Mouse (Mus musculus): Measurements from ENCODE around the gene N4bp2l2. TPM values are rescaled to one million over a fixed set of nuclear protein-coding genes. Genes with fewer than 3 reads are reported as not detected.

The N4bp2l2 gene
- polyA plus RNA-seq, 1 experiment from 2014 or later, result 41.5 TPM

DNA sequence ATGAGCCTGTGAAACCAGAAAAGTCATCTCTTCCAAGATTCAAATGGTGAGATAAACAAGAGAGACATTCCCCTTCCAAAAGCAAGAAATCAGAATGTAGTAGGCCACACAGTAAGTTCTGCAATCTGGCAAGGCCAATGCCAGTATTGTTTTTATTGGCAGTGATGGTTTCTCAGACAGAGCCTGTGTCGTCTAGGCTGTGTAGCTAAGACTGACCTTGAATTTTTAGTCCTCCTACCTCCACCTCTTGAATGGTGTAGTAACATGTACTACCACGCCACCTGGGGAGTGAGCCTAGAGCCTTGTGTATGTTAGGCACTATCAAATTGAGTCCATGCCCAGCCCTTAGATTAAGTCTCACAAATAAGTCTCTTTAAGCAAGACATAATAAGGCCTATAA is 36.3 kb downstream of the N4bp2l2 start:
- Histone ChIP-seq H3K4me3 (replicated peaks) (no peak overlapping the region), H3K4me1 (no peaks in the 10 kb centered on the region), H3K27me3 (replicated peaks) (no peaks in the 10 kb centered on the region), H3K9ac (no peak overlapping the region), H3K9me3 (no peaks in the 10 kb centered on the region), H3K4me2 (no peak overlapping the region), H3K36me3 (no peaks in the 10 kb centered on the region; the same call in 1 of the 2 replicates), H3K27ac (no peak overlapping the region)
- ATAC-seq (ENCODE audit: insufficient read depth, low FRiP score, low read depth), result no peak
- WGBS, result 83% methylated on average over 2 of the region's 2 CpGs

DNA sequence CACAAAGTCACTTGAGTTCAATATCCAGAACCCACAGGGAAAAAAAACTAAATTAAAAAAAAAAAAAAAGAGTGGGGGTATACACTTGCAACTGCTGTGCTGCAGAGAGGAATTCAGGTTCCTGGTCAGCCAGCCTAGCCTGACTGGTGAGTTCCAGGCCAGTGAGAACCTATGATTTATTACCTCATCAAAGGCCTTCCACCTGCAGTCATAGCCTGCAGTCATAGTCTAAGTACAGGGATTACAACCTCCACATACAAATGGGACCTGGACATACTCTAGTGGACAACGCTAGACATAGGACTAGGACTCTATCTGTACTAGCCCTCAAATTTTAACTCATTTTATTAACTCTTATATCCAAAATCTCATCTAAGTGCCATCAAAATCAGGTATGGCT is 36.7 kb downstream of the N4bp2l2 start:
- WGBS, result 98% methylated on average over 1 of the region's 1 CpGs
- no peaks in the 10 kb centered on the region for H3K9me3 ChIP-seq
- no peak overlapping the region for H3K4me2 ChIP-seq
- no peak overlapping the region for H3K4me3 ChIP-seq (replicated peaks)
- no peak overlapping the region for H3K9ac ChIP-seq
- H3K4me1 ChIP-seq, result no peaks in the 10 kb centered on the region
- ATAC-seq (ENCODE audit: insufficient read depth, low FRiP score, low read depth), result no peak
- H3K27ac ChIP-seq, result no peak overlapping the region
- H3K27me3 ChIP-seq (replicated peaks), result no peaks in the 10 kb centered on the region
- H3K36me3 ChIP-seq, result no peaks in the 10 kb centered on the region; the same call in 1 of the 2 replicates

DNA sequence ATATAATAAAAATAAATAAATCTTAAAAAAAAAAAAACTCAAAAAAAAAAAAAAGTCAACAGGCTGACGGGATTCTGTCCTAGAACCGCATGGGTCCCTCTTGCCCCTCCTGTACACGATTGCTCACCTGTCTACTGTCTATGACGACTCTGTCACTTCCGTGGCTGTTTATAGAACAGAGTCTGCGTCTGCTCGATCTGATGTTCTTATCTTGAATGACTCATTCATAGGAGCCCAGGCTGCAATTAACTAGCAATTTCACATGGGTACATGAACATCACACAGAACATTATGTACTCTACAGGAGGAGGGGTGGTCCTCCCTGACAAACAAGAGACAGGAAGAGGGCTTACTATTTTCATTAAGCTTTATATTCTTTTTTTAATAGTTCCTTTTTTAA is 40.5 kb downstream of the N4bp2l2 start:
- no peak overlapping the region for H3K4me3 ChIP-seq (replicated peaks)
- ATAC-seq (ENCODE audit: insufficient read depth, low FRiP score, low read depth), result peak; percentile 72; the same call in 1 of the 2 replicates
- 70% methylated on average over 7 of the region's 7 CpGs for WGBS
- no peak overlapping the region for H3K27ac ChIP-seq
- no peaks in the 10 kb centered on the region for H3K36me3 ChIP-seq
- no peaks in the 10 kb centered on the region for H3K4me1 ChIP-seq
- no peaks in the 10 kb centered on the region for H3K27me3 ChIP-seq (replicated peaks)
- no peak overlapping the region for H3K4me2 ChIP-seq
- H3K9me3 ChIP-seq, result no peaks in the 10 kb centered on the region
- H3K9ac ChIP-seq, result no peak overlapping the region

DNA sequence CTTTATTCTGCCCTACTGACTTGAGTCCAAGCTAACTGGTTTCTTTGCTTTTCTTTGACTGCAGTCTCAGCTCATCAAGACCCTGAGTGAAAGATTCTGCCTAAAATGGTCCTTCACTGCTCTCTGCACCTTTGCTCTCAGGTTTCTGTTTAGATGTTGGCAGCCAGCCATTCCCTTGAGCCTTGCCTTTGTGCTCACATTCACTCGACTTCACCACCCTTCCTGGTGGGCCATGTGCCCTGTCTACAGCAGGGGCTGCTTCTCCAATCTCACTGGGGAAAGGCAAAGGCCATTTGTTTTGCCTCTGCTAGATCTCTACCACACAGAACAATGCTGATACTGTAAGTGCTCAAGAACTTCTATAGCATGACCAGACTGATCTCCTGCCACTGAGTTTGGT is 43.2 kb downstream of the N4bp2l2 start:
- H3K27ac ChIP-seq, result no peak overlapping the region
- H3K27me3 ChIP-seq (replicated peaks), result no peaks in the 10 kb centered on the region
- H3K36me3 ChIP-seq, result no peaks in the 10 kb centered on the region
- no peaks in the 10 kb centered on the region for H3K4me1 ChIP-seq
- WGBS, result 15% methylated on average over 1 of the region's 1 CpGs
- no peak overlapping the region for H3K4me3 ChIP-seq (replicated peaks)
- no peak overlapping the region for H3K4me2 ChIP-seq
- no peak overlapping the region for H3K9ac ChIP-seq
- ATAC-seq (ENCODE audit: insufficient read depth, low FRiP score, low read depth), result no peak
- H3K9me3 ChIP-seq, result no peaks in the 10 kb centered on the region

DNA sequence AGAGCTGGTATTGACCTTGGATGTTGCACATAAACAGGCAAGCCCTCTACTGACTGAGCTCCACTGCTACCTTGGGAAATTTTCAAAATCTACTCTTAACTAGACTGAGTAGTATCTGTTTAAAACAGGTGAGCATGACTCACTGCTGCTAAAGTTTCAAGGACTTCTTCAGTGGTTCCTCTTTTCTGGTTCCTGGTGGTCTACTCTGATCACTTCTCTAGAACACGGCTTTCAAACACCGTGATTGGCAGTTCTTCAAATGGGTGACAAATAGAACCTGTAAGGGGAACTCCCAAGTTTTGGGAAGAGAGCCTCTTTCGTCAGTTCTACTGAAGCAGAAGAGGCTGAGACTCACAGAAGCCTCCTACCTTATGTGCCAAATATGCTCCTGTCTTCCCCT is 44.4 kb downstream of the N4bp2l2 start:
- Histone ChIP-seq H3K4me1 (no peaks in the 10 kb centered on the region), H3K4me2 (no peak overlapping the region), H3K27ac (no peak overlapping the region), H3K9ac (no peak overlapping the region), H3K9me3 (no peaks in the 10 kb centered on the region), H3K36me3 (no peaks in the 10 kb centered on the region), H3K27me3 (replicated peaks) (no peaks in the 10 kb centered on the region), H3K4me3 (replicated peaks) (no peak overlapping the region)
- no peak for ATAC-seq (ENCODE audit: insufficient read depth, low FRiP score, low read depth)
- 84% methylated on average over 3 of the region's 3 CpGs for WGBS

DNA sequence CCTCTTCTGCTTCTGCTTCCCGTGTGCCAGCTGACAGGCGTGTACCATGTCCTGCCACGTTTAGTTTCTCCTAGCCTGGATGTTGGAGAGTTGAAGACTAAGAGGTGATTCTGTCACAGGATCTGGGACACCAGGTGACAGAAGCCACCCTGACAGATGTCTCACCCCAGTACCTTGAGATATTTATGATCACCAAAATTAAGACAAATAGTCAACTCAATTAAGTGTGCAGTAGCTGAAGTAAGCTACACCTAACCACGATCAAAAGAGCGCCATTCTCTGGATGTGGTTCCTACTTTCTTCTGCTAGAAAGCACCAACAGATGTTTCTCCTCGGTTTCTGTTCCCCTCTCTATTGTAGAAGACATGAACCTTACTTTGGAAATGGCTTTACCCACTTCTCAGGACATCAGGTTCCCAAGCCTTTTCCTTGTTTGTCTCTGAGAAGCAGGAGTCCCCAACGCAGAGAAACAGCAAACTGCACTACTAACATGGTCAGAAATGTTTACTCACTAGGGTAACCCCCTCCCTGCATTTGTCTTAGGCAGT is 45.3 kb downstream of the N4bp2l2 start:
- Histone ChIP-seq H3K9me3 (no peaks in the 10 kb centered on the region), H3K9ac (no peak overlapping the region), H3K27me3 (replicated peaks) (no peaks in the 10 kb centered on the region), H3K4me3 (replicated peaks) (no peak overlapping the region), H3K36me3 (no peaks in the 10 kb centered on the region), H3K4me2 (no peak overlapping the region), H3K27ac (no peak overlapping the region), H3K4me1 (no peaks in the 10 kb centered on the region)
- ATAC-seq (ENCODE audit: insufficient read depth, low FRiP score, low read depth), result no peak
- WGBS, result 73% methylated on average over 7 of the region's 7 CpGs

DNA sequence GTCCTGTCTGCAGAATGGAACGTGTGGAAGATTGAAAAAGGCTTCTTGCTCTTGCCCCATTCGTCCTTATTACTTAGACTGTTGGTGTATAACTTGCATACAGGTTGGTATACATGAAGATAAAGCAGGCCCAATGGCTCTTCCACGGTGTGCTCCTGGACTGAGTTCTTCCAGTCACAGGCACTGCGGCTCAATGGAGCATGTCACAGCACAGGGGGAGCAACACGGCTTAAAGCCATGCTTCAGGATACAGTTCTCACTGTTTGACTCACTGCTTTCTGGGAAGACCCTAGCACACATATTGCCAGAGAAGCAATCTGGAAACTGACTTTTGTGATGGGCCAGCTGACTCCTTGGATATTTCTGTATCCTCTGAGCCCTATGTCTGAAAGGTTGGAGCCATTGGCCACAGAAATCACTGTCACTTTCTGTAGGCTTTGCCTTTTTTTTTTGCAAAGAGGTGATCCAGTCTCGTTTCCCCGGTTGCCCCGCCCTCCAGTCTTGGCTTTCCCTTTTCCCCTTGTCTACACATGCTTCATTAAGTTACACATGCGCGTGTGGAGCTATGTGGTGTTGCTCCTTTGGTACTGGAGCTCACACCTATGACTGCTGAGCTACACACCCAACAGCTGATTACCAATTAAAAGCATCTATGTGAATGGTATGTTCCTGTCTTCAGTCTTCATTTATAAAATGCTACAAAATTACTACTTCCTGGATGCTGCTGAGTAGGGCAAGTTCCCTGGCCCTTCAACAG is 47.2 kb downstream of the N4bp2l2 start:
- no peak overlapping the region for H3K27ac ChIP-seq
- H3K4me2 ChIP-seq, result no peak overlapping the region
- ATAC-seq (ENCODE audit: insufficient read depth, low FRiP score, low read depth), result no peak
- H3K27me3 ChIP-seq (replicated peaks), result no peaks in the 10 kb centered on the region
- 88% methylated on average over 10 of the region's 10 CpGs for WGBS
- no peaks in the 10 kb centered on the region for H3K4me1 ChIP-seq
- no peak overlapping the region for H3K9ac ChIP-seq
- H3K9me3 ChIP-seq, result no peaks in the 10 kb centered on the region
- no peak overlapping the region for H3K4me3 ChIP-seq (replicated peaks)
- no peaks in the 10 kb centered on the region for H3K36me3 ChIP-seq

DNA sequence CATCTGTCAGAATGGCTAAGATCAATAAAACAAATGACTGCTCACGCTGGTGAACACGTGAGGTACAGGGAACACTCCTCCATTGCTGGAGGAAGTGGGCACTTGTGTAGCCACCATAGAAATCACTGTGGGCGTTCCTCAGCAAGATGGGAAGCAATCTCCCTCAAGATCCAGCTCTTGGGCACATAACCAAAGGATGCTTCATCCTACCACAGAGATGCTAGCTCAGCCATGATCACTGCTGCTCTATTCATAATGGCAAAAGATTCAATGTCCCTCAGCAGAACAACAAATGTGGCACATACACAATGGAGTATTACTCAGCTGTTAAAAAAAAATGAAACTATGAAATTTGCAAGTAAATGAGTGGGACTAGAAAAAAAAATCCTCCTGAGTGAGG is 49.3 kb downstream of the N4bp2l2 start:
- Histone ChIP-seq H3K27ac (no peak overlapping the region), H3K4me1 (no peaks in the 10 kb centered on the region), H3K4me2 (no peak overlapping the region), H3K27me3 (replicated peaks) (no peaks in the 10 kb centered on the region), H3K9me3 (no peaks in the 10 kb centered on the region), H3K36me3 (no peaks in the 10 kb centered on the region), H3K4me3 (replicated peaks) (no peak overlapping the region), H3K9ac (no peak overlapping the region)
- no peak for ATAC-seq (ENCODE audit: insufficient read depth, low FRiP score, low read depth)
- 61% methylated on average over 3 of the region's 3 CpGs for WGBS

DNA sequence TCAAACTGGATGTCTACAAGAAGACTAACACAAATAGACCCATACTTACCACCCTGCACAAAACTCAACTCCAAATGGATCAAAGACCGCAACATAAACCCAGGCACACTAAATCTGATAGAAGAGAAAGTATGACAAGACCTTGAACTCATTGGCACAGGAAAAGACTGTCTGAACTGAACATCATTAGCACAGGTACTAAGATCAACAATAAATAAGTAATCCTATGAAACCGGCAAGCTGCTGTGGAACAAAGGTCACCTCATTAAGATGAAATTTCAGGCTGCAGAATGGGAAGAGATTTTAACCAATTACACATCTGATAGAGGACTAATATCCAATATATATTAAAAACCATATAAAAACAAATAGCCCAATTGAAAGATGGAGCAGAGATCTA is 49.8 kb downstream of the N4bp2l2 start:
- no peak overlapping the region for H3K27ac ChIP-seq
- 86% methylated on average over 2 of the region's 2 CpGs for WGBS
- no peak for ATAC-seq (ENCODE audit: insufficient read depth, low FRiP score, low read depth)
- H3K4me1 ChIP-seq, result no peaks in the 10 kb centered on the region
- no peaks in the 10 kb centered on the region for H3K36me3 ChIP-seq
- H3K9ac ChIP-seq, result no peak overlapping the region
- H3K4me2 ChIP-seq, result no peak overlapping the region
- no peaks in the 10 kb centered on the region for H3K27me3 ChIP-seq (replicated peaks)
- H3K4me3 ChIP-seq (replicated peaks), result no peak overlapping the region
- no peaks in the 10 kb centered on the region for H3K9me3 ChIP-seq

DNA sequence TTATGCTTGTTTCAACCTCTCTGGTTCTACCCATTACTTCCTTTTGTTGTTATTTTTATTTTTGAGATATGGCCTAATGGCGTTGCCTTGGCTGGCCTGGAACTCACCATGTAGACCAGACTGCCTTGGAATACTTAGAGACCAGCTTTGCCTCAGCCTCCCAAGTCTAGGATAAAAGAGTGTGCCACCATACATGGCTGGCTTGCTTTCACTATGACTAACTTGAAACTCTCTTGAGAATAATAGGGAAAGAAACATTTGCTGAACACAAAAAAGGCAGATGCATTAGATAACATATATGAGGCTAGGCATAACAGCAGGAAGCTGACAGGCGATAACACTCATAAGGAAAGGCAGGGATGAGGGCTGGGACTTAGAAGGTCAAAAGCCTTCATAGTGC is 51.9 kb downstream of the N4bp2l2 start:
- H3K27ac ChIP-seq, result no peak overlapping the region
- H3K4me1 ChIP-seq, result no peaks in the 10 kb centered on the region
- H3K4me3 ChIP-seq (replicated peaks), result no peak overlapping the region
- 81% methylated on average over 2 of the region's 2 CpGs for WGBS
- no peaks in the 10 kb centered on the region for H3K27me3 ChIP-seq (replicated peaks)
- no peak for ATAC-seq (ENCODE audit: insufficient read depth, low FRiP score, low read depth)
- no peak overlapping the region for H3K4me2 ChIP-seq
- H3K9me3 ChIP-seq, result no peaks in the 10 kb centered on the region
- H3K36me3 ChIP-seq, result no peaks in the 10 kb centered on the region
- H3K9ac ChIP-seq, result no peak overlapping the region

DNA sequence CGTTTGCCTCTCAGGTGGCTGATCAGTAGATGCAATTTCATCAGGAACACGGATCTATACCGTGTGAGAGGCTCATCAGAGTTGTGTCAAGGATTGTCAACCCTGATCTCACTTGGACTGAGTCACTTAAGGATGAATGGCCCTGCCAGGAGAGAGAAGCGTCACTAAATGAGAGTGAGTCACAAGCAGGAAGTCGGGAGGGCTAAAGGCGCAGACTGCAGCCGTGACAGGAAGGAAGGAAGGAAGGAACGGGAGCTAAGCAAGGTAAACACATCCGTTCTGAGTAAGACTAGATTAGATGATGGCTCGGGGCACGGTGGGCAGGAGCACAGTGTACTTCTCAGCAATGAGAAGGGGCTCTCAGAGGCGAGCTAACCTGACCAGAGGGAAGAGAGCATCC is 54.3 kb downstream of the N4bp2l2 start:
- 45% methylated on average over 12 of the region's 12 CpGs for WGBS
- Histone ChIP-seq H3K4me2 (no peak overlapping the region), H3K4me3 (replicated peaks) (no peak overlapping the region), H3K36me3 (no peaks in the 10 kb centered on the region), H3K27ac (no peak overlapping the region), H3K9ac (no peak overlapping the region), H3K4me1 (no peaks in the 10 kb centered on the region), H3K9me3 (no peaks in the 10 kb centered on the region), H3K27me3 (replicated peaks) (no peaks in the 10 kb centered on the region)
- peak; percentile 43; the same call in 1 of the 2 replicates for ATAC-seq (ENCODE audit: insufficient read depth, low FRiP score, low read depth)

DNA sequence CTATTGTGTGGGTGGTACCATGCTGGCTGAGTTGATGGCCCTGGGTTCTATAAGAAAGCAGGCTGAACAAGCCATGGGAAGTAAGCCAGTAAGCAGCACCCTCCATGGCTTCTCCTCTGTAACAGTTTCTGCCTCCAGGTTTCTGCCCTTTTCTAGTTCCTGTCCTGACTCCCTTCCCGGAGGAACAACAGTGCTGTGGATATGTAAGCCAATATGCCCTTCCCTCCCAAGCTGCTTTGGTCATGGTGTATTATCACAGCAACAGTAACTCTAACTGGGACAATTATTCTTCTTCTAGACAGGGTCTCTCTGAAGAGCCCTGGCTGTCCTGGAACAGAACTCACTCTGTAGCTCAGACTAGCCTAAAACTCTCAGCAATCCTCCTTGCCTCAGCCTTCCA is 54.8 kb downstream of the N4bp2l2 start:
- Histone ChIP-seq H3K9me3 (no peaks in the 10 kb centered on the region), H3K27ac (no peak overlapping the region), H3K9ac (no peak overlapping the region), H3K4me1 (no peaks in the 10 kb centered on the region), H3K36me3 (no peaks in the 10 kb centered on the region), H3K27me3 (replicated peaks) (no peaks in the 10 kb centered on the region), H3K4me3 (replicated peaks) (no peak overlapping the region), H3K4me2 (no peak overlapping the region)
- WGBS, result 91% methylated on average over 1 of the region's 1 CpGs
- ATAC-seq (ENCODE audit: insufficient read depth, low FRiP score, low read depth), result no peak

DNA sequence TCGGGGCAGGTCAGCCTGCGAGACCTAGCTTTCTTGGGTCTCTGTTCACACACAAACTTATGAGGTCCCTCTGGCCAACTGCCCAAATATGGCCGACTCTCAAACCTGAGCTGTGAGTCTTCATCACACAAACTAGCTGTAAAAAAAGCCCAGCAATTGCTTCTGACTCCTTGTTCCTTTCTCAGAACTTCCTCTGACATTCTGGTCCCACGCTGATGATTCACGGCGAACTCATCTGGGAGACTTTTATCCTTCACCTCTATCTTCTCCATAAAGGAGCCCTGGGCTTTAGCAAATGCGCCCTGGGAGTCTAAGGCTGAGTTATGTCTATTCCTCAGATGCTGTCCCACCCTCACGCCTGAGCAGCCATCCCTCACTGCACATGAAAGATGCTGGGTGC is 58.4 kb downstream of the N4bp2l2 start:
- Histone ChIP-seq H3K9me3 (no peaks in the 10 kb centered on the region), H3K4me1 (no peaks in the 10 kb centered on the region), H3K4me3 (replicated peaks) (no peak overlapping the region), H3K9ac (no peak overlapping the region), H3K27ac (no peak overlapping the region), H3K27me3 (replicated peaks) (no peaks in the 10 kb centered on the region), H3K36me3 (no peaks in the 10 kb centered on the region), H3K4me2 (no peak overlapping the region)
- 87% methylated on average over 8 of the region's 8 CpGs for WGBS
- no peak for ATAC-seq (ENCODE audit: insufficient read depth, low FRiP score, low read depth)
